Mouse (Mus musculus) liver, postnatal 0 days (tissue): Measurements from ENCODE around the gene Spint1. TPM values are rescaled to one million over a fixed set of nuclear protein-coding genes. Genes with fewer than 3 reads are reported as not detected.

Experiments
- ATAC-seq: fragments of 200-750 bp; cut with Nextera tagmentation; 2 replicates; pipeline ENCODE4 v1.8.0; 2017; ENCODE audit warnings: mild to moderate bottlenecking, moderate library complexity
- DNase-seq: peaks from one replicate; pipeline ENCODE4 v3.0.0-alpha.2; 2016
- H3K27ac ChIP-seq: fragments of 300-500 bp; sonication (generic); 2 replicates; pipeline ENCODE4 v1.5.1; 2014; ENCODE audit warnings: antibody characterized with exemption, moderate library complexity, mild to moderate bottlenecking, low read depth
- H3K27me3 ChIP-seq: fragments of 300-500 bp; sonication (generic); 2 replicates; pipeline ENCODE4 v1.6.1; 2014; ENCODE audit warnings: low read length, control low read depth, mixed read lengths; ENCODE audit not compliant: insufficient read depth
- H3K36me3 ChIP-seq: fragments of 300-500 bp; sonication (generic); replicated peaks from 2 replicates; pipeline ENCODE4 v1.6.1; 2014; ENCODE audit warnings: mild to moderate bottlenecking, control low read depth, low read length, moderate library complexity, mixed read lengths; ENCODE audit not compliant: insufficient read depth
- H3K4me1 ChIP-seq: fragments of 300-500 bp; sonication (generic); 2 replicates; pipeline ENCODE4 v1.6.1; 2014; ENCODE audit warnings: antibody characterized with exemption, mild to moderate bottlenecking, control low read depth; ENCODE audit not compliant: insufficient read depth
- H3K4me2 ChIP-seq: fragments of 300-500 bp; sonication (generic); 2 replicates; pipeline ENCODE4 v1.6.1; 2014; ENCODE audit warnings: low read depth, mild to moderate bottlenecking, low read length, moderate library complexity, mixed read lengths
- H3K4me3 ChIP-seq: fragments of 300-500 bp; sonication (generic); 2 replicates; pipeline ENCODE4 v1.5.1; 2014; ENCODE audit warnings: low read depth, low read length
- H3K9ac ChIP-seq: fragments of 300-500 bp; sonication (generic); replicated peaks from 2 replicates; pipeline ENCODE4 v1.6.1; 2014; ENCODE audit warnings: mild to moderate bottlenecking, moderate library complexity
- H3K9me3 ChIP-seq: fragments of 300-500 bp; sonication (generic); 2 replicates; pipeline ENCODE4 v1.6.1; 2016; ENCODE audit warnings: mild to moderate bottlenecking, control low read depth, low read length, mixed read lengths
- CTCF ChIP-seq: sonication (generic); IDR thresholded peaks from 2 replicates; pipeline ENCODE4 v1.5.1; 2016; ENCODE audit warnings: antibody characterized with exemption, low read depth
- EP300 ChIP-seq: IDR thresholded peaks from 2 replicates; pipeline ENCODE4 v1.6.1; 2016; ENCODE audit warnings: antibody characterized with exemption, low read depth, mild to moderate bottlenecking
- WGBS: fragments of 180-500 bp; shearing (Covaris S2); extraction: QIAGEN DNeasy Blood & Tissue Kit; methylation state at CpG from one replicate; pipeline ENCODE4 v1.1.7; 2014; ENCODE audit not compliant: insufficient replicate concordance; 5-methylcytosine and 5-hydroxymethylcytosine counted together
- polyA plus RNA-seq: library from polyadenylated mRNA; unstranded; fragments of >200 nt; fragmentation: Nextera tagmentation; extraction: Ambion mirVana; gene quantifications from 2 replicates; pipeline ENCODE4 v1.2.1, GENCODE M21; 2015

Gene Spint1
- polyA plus RNA-seq, 1 experiment from 2014 or later, result 0.60 TPM

- WGBS, result 36% methylated on average over 7 of the region's 7 CpGs
- DNase-seq, result no peak
- H3K4me2 ChIP-seq, result no peak overlapping the region
- no peak overlapping the region for H3K9ac ChIP-seq
- no peak for ATAC-seq
- no peaks in the 10 kb centered on the region for H3K27me3 ChIP-seq
- H3K36me3 ChIP-seq, result no peaks in the 10 kb centered on the region
- no peaks in the 10 kb centered on the region for H3K9me3 ChIP-seq
- no peak overlapping the region for H3K4me3 ChIP-seq
- H3K4me1 ChIP-seq, result peaks cover 4% of the 10 kb centered on the region; the same call in 1 of the 2 replicates
- H3K27ac ChIP-seq, result no peak overlapping the region
- no peak for TF ChIP-seq EP300
- no peak for TF ChIP-seq CTCF
These were observed 17.8 kb downstream of the Spint1 start for GRCm38 (mm10) chr2:119254976-119255375.

- no peak overlapping the region for H3K4me3 ChIP-seq
- ATAC-seq, result no peak
- no peak overlapping the region for H3K9ac ChIP-seq
- no peaks in the 10 kb centered on the region for H3K36me3 ChIP-seq
- H3K9me3 ChIP-seq, result no peaks in the 10 kb centered on the region
- H3K27me3 ChIP-seq, result no peaks in the 10 kb centered on the region
- 40% methylated on average over 1 of the region's 1 CpGs for WGBS
- H3K4me2 ChIP-seq, result no peak overlapping the region
- no peak overlapping the region for H3K27ac ChIP-seq
- no peaks in the 10 kb centered on the region for H3K4me1 ChIP-seq
- no peak for DNase-seq
- TF ChIP-seq CTCF (no peak), EP300 (no peak)
These were observed 23.4 kb downstream of the Spint1 start for GRCm38 (mm10) chr2:119260518-119260917.

DNA sequence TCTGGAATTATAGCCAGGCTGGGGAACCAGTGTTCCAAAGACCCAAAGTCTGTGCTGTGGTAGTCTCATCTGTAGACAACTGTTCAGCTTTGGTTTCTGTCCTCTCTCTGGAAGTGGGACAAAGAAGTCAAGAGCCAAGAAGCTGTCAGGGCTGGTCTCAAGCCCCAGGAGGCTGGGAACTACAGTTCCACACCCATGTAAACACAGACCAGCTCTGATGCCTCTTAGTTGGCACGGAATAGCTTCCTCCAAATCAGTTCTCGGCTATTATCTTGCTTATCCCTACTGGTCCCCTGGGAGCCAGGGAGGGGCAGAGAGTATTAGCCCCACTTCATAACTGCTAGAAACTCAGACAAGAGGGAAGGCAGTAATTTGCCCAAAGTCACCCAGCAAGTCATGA lies 24.2 kb downstream of the Spint1 start:
- Histone ChIP-seq H3K4me1 (no peaks in the 10 kb centered on the region), H3K9ac (no peak overlapping the region), H3K9me3 (no peaks in the 10 kb centered on the region), H3K4me2 (no peak overlapping the region), H3K4me3 (no peak overlapping the region), H3K27me3 (no peaks in the 10 kb centered on the region), H3K27ac (no peak overlapping the region), H3K36me3 (no peaks in the 10 kb centered on the region)
- WGBS, result 60% methylated on average over 2 of the region's 2 CpGs
- ATAC-seq, result no peak
- DNase-seq, result no peak
- TF ChIP-seq EP300, result no peak
- no peak for TF ChIP-seq CTCF

DNA sequence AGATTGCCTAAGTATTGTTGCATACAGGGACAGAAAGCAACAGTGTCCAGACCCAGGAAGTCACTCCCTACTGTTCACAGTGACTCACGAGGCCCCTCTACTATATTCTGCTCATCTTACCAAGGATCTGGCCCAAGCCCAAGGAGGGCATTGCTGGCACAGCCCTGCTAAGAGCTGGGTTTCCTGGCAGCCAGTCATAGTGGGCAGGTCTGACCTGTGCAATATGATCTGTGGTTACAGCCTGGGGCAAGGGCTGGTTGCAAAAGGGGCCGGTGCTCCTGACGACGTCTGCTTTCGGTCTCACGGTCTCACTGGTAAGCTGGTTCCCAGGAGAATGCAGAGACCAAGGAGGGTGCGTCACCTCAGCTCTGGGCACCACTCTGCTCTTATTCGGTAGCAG lies 25.8 kb downstream of the Spint1 start:
- H3K4me3 ChIP-seq, result no peak overlapping the region
- no peaks in the 10 kb centered on the region for H3K27me3 ChIP-seq
- ATAC-seq (peak; percentile 57; the same call in 1 of the 2 replicates), DNase-seq (peak; percentile 60)
- 12% methylated on average over 8 of the region's 8 CpGs for whole genome bisulfite sequencing
- H3K4me1 ChIP-seq, result no peaks in the 10 kb centered on the region
- H3K4me2 ChIP-seq, result peak overlapping the region; percentile 35
- no peaks in the 10 kb centered on the region for H3K36me3 ChIP-seq
- H3K9ac ChIP-seq, result no peak overlapping the region
- H3K9me3 ChIP-seq, result no peaks in the 10 kb centered on the region
- TF ChIP-seq CTCF, result no peak
- TF ChIP-seq EP300, result no peak
- H3K27ac ChIP-seq, result peak overlapping the region; percentile 55

DNA sequence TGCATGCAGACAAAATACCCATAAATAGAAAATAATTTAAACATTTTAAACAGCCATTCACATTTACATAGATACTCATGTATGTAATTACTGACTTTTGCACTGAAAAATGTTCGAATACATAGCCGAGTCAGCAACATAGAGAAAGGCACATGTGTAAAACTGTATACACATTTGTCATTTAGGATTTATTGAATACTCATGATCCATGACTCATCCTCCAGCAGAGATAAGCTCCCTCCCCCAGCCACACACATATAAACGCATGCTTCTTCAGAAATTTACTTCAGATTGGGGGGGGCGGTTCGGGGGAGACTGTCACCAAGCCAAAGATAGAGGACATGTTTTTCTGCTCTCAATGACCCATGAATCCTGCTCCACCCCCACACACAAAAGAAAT lies 26.7 kb downstream of the Spint1 start:
- no peaks in the 10 kb centered on the region for H3K27me3 ChIP-seq

DNA sequence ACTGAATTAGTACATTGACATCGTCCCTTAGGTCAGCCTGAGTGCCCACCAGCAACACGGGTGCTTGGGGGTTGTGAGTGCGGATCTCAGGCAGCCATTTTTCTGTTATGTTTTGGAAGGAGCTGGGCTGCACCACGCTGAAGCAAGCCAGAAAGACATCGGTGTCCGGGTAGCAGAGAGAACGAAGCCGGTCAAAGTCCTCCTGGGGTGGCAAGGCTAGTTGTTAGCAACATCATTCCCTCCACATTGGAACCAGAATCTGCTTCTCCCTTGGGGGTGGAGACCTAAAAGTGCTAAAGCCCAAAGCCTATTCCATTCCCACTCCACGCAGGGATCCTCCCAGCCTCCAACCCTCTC lies 33.1 kb downstream of the Spint1 start:
- 63% methylated on average over 9 of the region's 9 CpGs for WGBS
- Histone ChIP-seq H3K4me3 (peak overlapping the region; percentile 61; the same call in 1 of the 2 replicates), H3K4me1 (peaks cover 7% of the 10 kb centered on the region), H3K9ac (no peak overlapping the region), H3K36me3 (no peaks in the 10 kb centered on the region), H3K27me3 (peaks cover 9% of the 10 kb centered on the region; the same call in 1 of the 2 replicates), H3K9me3 (no peaks in the 10 kb centered on the region), H3K4me2 (peak overlapping the region; percentile 97), H3K27ac (no peak overlapping the region)
- no peak for DNase-seq
- no peak for TF ChIP-seq CTCF
- no peak for TF ChIP-seq EP300
- ATAC-seq, result no peak

More for the DNA sequence above, 26.7 kb downstream of the Spint1 start:
- no peaks in the 10 kb centered on the region for H3K4me1 ChIP-seq
- no peak for ATAC-seq
- TF ChIP-seq CTCF, result no peak
- TF ChIP-seq EP300, result no peak
- H3K4me2 ChIP-seq, result peak overlapping the region; percentile 35; the same call in 1 of the 2 replicates
- 69% methylated on average over 5 of the region's 5 CpGs for WGBS
- H3K9me3 ChIP-seq, result no peaks in the 10 kb centered on the region
- H3K4me3 ChIP-seq, result no peak overlapping the region
- DNase-seq, result no peak
- no peak overlapping the region for H3K9ac ChIP-seq
- H3K27ac ChIP-seq, result no peak overlapping the region
- H3K36me3 ChIP-seq, result no peaks in the 10 kb centered on the region
